Mouse (Mus musculus) CD8-positive naive resting alpha-beta T cell, adult 2 months (primary cell): Measurements from ENCODE around the gene Wars.

ENCODE experiments used
- DNase-seq, 2 experiments: peaks; one replicate each; pipeline ENCODE4 v3.0.0; 2022; ENCODE audit warnings: low read depth in 2 of 2, low spot score in 2 of 2

The Wars gene

DNA sequence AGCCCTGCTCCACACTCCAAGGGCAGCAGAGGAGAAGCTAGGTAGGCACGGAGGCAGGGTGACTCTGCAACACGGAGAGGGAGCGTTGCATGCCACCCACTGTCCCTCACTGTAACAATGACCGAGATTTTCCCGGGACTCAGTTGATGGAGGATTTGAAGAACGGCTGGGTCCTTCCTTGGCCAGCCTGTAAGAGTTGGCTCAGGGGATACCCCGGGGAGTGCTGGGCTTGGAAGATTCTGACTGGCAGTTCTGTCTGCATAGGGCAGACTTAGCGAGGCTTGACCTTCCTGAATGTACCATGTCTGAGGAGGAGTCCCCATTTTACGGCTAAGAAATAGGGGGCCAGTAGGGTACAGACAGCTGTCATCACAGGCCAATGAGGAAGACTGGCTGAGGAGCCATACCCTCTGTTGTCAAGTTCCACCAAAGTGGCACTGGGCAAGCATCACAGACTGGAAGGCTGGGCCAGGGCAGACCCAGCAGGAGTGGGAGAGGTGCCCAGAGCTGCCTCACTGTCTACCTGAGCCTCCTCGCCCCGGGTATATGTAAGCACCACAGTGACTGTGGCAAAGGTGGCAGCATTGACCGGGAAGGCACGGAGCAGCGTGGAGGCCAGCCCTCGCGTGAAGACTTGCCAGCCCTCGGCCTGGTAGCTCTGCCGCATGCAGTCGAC, 67.6 kb downstream of the Wars start:
- DNase-seq, result no peak

DNA sequence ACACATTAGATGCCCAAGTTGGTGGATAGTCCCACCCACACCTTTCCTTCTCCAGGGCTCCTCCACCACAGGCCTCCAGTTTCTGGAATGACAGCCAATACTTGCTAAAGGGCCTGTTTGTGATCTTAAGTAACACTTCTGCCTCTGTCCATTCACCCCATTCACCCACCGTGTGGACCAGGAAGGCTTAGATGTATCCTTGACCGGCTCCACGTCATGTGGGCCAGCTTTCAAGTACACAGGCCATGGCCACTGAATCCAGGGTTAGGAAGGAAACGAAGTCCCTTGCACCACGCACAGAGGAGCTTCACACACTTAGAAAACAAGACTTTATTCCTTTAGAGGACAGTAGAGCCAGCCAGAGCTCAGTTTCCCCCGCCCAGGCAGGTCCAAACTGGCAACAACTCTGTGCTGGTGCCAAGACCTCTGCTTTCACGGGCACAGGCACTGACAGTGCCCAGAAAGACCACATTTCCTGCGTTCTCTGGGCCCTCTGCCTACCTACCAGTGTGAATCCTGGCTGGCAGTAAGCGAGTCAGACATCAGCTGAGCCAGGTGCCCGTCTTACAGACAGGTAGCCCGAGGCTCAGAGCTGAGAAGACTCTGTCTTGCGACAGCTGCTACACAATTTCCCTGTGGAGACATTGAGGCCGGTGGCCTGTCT, 68.3 kb downstream of the Wars start:
- DNase-seq, result no peak

DNA sequence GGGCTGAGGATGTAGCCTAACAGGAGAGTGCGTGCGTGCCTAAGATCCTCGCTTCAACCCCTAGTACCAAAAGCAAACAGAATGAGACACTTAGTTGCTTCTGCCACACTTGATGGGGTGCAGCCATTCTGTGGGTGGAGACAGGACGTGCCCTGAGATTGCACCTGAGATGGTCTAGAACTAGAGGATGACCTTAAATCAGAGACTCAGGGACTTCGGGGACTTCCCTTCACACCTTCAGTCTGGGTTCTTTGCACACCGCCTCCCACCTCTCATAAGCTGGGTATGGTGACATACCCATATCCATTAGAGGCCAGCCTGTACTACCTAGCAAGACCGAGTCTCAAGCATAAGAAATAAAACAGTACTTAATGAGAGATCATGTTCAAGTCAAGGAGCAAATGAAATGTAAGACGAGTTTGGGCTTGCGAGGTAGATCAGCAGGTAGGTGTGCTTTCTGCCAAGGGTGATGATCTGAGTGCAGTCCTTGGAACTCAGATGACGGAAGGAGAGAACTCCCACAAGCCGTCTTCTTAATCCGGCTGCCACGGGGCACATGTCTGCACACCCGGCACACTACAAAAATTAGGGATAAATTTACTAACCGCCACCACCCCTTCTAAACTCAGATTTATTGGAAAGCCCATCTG, 69.6 kb downstream of the Wars start:
- DNase-seq, result no peak

DNA sequence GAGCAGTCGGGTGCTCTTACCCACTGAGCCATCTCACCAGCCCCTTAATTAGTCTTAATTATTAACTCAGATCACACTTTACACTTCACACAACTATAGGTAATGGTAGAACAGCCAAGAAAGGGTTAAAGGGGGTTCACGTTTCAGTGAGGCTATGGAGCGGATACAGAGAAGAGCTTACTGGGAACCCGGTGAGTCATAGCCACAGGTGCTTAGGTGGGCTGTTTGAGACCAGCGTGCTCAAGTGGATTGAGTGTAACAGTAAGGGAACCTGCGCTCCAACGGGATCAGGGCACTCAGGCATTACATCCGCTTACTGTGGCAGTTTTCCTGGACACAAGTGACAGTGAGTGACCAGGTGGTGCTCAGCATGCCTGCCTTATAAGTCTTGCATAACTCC, 70.9 kb downstream of the Wars start:
- DNase-seq, result no peak

GRCm38 (mm10) chr12:108820461-108820860, 73.5 kb downstream of the Wars start:
- DNase-seq, result no peak

DNA sequence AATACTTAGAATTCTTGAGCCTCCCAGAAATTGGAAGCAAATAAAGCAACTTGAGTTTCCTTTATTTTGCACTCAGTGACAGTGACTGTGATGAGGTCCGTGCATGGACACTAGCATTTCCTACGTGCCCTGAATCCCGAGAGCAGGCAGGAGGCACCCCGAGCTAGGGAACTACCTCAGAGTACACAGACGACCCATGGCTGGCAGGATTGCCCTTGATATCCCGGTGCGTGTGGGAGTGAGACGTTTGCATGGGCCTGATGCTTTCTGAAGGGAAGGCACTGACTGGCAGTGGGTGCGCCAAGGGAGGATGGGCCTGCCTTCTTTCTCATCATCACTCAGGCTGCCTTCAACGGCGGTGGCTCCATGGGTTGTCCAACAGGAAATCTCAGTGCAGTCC, 77.4 kb downstream of the Wars start:
- DNase-seq, result no peak

- no peak for DNase-seq
These were observed 79.5 kb downstream of the Wars start for GRCm38 (mm10) chr12:108814470-108814869.

GRCm38 (mm10) chr12:108812463-108812862, 81.5 kb downstream of the Wars start:
- no peak for DNase-seq

GRCm38 (mm10) chr12:108811133-108811532, 82.8 kb downstream of the Wars start:
- DNase-seq, result peak in 1 of 2 experiments; percentile 32

GRCm38 (mm10) chr12:108810309-108810708, 83.7 kb downstream of the Wars start:
- DNase-seq, result no peak
